Mouse (Mus musculus) midbrain, embryonic 16.5 days (tissue): Measurements from ENCODE around the gene 2810408A11Rik. TPM values are rescaled to one million over a fixed set of nuclear protein-coding genes. Genes with fewer than 3 reads are reported as not detected.

Experiments used
- ATAC-seq: fragments of 200-750 bp; cut with Nextera tagmentation; 2 replicates; pipeline ENCODE4 v1.8.0; 2017; ENCODE audit warnings: moderate TSS enrichment
- H3K27ac ChIP-seq: fragments of 300-500 bp; sonication (generic); 2 replicates; pipeline ENCODE4 v1.5.1; 2014; ENCODE audit warnings: mild to moderate bottlenecking, low read length, mixed read lengths
- H3K27me3 ChIP-seq: fragments of 300-500 bp; sonication (generic); 2 replicates; pipeline ENCODE4 v1.6.1; 2014; ENCODE audit warnings: low read depth, low read length, mixed read lengths; ENCODE audit not compliant: control insufficient read depth, insufficient read depth
- H3K36me3 ChIP-seq: fragments of 300-500 bp; sonication (generic); 2 replicates; pipeline ENCODE4 v1.6.1; 2014; ENCODE audit warnings: mild to moderate bottlenecking, low read length, moderate library complexity, mixed read lengths; ENCODE audit not compliant: control insufficient read depth, insufficient read depth
- H3K4me1 ChIP-seq: fragments of 300-500 bp; sonication (generic); 2 replicates; pipeline ENCODE4 v1.6.1; 2014; ENCODE audit warnings: mild to moderate bottlenecking, low read length, mixed read lengths; ENCODE audit not compliant: control insufficient read depth, insufficient read depth
- H3K4me2 ChIP-seq: fragments of 300-500 bp; sonication (generic); 2 replicates; pipeline ENCODE4 v1.6.1; 2014; ENCODE audit warnings: mild to moderate bottlenecking, low read length, mixed read lengths
- H3K4me3 ChIP-seq: fragments of 300-500 bp; sonication (generic); 2 replicates; pipeline ENCODE4 v1.5.1; 2014; ENCODE audit warnings: low read depth, mild to moderate bottlenecking, low read length, moderate library complexity, mixed read lengths
- H3K9ac ChIP-seq: fragments of 300-500 bp; sonication (generic); 2 replicates; pipeline ENCODE4 v1.6.1; 2014; ENCODE audit warnings: low read depth, low read length, mixed read lengths
- H3K9me3 ChIP-seq: fragments of 300-500 bp; sonication (generic); replicated peaks from 2 replicates; pipeline ENCODE4 v1.6.1; 2014; ENCODE audit warnings: mild to moderate bottlenecking, low read length, mixed read lengths; ENCODE audit not compliant: control insufficient read depth, poor library complexity, severe bottlenecking
- WGBS: fragments of 180-500 bp; shearing (Covaris S2); extraction: QIAGEN DNeasy Blood & Tissue Kit; methylation state at CpG from one replicate; pipeline ENCODE4 v1.1.7; 2014; 5-methylcytosine and 5-hydroxymethylcytosine counted together
- polyA plus RNA-seq: library from polyadenylated mRNA; unstranded; fragments of >200 nt; fragmentation: Nextera tagmentation; extraction: Ambion mirVana; gene quantifications from 2 replicates; pipeline ENCODE4 v1.2.1, GENCODE M21; 2015

The 2810408A11Rik gene
- 6.6 and 7.4 TPM in 2 replicates for polyA plus RNA-seq

DNA sequence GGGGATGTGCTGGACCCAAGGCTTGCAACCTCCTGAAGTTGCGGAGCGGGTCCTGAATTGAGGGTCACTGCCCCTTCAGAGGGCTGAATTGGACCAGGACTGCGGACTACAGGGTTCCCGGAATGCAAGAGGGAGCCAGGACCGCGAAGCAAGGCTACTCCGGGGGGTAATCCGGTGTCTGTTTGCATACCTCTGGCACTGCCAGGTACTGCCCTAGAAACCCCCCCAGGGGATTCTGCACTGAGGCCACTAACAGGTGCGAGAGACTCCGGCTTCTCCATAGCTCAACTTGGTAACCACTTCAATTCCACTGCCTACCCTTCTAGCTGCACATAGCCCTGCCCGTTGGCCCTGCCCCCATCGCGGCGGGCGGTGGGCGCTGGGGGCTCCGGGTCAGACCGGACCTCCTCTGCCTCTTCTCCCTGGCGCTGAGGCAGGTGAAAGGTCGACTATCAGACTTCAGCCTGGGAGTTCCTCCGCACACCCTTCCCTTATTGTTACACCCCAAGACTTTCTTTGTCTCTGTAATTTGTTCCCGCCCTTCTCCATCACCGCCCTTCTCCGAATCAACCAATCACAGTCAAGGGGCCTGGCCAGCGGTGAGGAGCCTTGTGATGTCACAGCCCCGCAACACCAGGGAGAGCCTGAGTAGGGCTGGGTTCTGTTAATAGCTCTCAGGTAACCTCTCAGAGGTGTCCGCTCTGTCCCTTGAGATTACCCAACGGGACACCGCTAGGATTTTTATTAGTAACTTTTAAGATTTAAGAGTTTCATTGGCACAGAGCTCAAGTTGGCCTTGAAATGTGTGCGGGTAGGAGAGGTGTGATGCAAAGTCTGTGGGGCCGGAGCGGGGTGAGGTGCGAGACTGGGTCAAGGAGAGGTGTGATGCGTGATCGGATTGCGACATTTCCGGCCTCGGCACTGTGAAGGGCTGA lies at the start of gene 2810408A11Rik, which contains the start of gene Neurl4:
Gene 2810408A11Rik (minus strand): TSS at position 517 of the 935 bp plus-strand sequence.
Gene Neurl4 (plus strand): TSS at position 602 of the 935 bp plus-strand sequence.
- peak within 1 kb of the TSS; percentile 84 for H3K4me2 ChIP-seq
- H3K36me3 ChIP-seq: peaks cover 7% of the 10 kb centered on the region
- H3K4me1 ChIP-seq: peaks cover 22% of the 10 kb centered on the region
- peak within 1 kb of the TSS; percentile 74 for H3K4me3 ChIP-seq
- H3K27me3 ChIP-seq: no peaks in the 10 kb centered on the region
- WGBS: 0% methylated on average over 38 of the region's 38 CpGs
- H3K27ac ChIP-seq: peak within 1 kb of the TSS; percentile 97
- peak; percentile 97 for ATAC-seq
- peak within 1 kb of the TSS; percentile 97 for H3K9ac ChIP-seq
- H3K9me3 ChIP-seq: no peaks in the 10 kb centered on the region

DNA sequence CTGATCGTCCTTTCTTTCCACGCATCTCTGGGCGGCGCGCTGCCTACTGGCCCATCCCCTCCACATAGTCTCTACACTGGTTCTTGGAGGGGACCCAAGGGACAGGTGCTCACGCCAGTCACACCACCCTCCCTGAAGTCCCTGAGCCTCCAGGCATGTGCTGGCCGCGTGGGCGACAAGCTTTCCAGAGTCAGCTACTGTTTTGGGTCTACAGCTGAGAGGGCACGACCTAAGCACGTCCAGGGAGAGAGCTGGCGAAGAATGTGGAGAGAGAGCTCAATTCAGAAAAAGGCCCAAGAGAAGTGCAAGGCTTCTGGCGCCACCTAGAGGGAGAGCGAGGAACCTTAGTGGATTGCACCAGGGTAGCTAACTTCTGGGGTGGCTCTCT lies 48.0 kb upstream of the 2810408A11Rik start:
- no peaks in the 10 kb centered on the region for H3K36me3 ChIP-seq
- peaks cover 8% of the 10 kb centered on the region for H3K27me3 ChIP-seq
- peak; percentile 43; the same call in 1 of the 2 replicates for ATAC-seq
- H3K4me2 ChIP-seq: peak overlapping the region; percentile 60
- 0% methylated on average over 14 of the region's 14 CpGs for WGBS
- H3K4me1 ChIP-seq: peaks cover 2% of the 10 kb centered on the region; the same call in 1 of the 2 replicates
- H3K9me3 ChIP-seq: no peaks in the 10 kb centered on the region
- H3K27ac ChIP-seq: no peak overlapping the region
- H3K4me3 ChIP-seq: peak overlapping the region; percentile 44
- H3K9ac ChIP-seq: peak overlapping the region; percentile 43; the same call in 1 of the 2 replicates

DNA sequence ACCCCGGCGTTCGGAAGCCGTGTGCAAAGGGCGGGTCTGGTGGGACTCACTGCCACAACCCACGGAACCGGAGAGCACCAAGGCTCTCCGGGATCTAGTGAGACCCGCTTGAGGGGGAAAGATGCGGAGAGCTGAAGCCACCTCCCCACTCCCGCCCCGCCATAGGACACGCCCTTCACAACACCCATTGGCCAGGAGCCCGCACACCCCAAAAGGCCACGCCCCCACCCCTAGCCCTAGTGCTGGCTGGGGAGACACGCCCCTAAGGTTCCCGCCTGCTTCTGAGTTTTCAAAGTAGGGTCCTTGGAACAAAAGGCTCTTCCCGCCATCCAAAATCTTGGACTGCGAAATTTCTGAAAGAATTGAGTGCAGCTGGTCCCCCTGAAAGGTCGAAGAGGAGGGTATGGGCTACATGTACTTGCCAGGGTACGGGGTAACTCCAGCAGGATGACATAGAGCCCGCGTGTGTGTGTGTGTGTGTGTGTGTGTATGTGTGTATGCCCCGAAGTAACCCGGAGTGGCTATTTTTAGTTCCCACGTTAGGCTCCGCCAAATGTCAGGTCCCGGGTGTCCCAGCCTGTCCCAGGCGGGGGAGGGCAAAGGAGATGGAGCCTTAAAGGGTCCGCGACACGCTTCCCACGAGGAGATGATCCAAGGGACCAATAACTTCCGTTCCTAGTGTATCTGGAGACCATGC lies 47.4 kb upstream of the 2810408A11Rik start, which contains the start of gene Slc2a4:
Gene Slc2a4 (minus strand): TSS at position 123 of the 697 bp plus-strand sequence.
- Histone ChIP-seq H3K9me3 (no peaks in the 10 kb centered on the region), H3K36me3 (no peaks in the 10 kb centered on the region), H3K9ac (peak within 1 kb of the TSS; percentile 48; the same call in 1 of the 2 replicates), H3K27me3 (peaks cover 8% of the 10 kb centered on the region), H3K4me2 (peak within 1 kb of the TSS; percentile 60), H3K4me3 (peak within 1 kb of the TSS; percentile 44), H3K27ac (no peak within 1 kb of the TSS), H3K4me1 (peaks cover 2% of the 10 kb centered on the region; the same call in 1 of the 2 replicates)
- peak; percentile 90 for ATAC-seq
- WGBS: under 1% methylated on average over 34 of the region's 34 CpGs

DNA sequence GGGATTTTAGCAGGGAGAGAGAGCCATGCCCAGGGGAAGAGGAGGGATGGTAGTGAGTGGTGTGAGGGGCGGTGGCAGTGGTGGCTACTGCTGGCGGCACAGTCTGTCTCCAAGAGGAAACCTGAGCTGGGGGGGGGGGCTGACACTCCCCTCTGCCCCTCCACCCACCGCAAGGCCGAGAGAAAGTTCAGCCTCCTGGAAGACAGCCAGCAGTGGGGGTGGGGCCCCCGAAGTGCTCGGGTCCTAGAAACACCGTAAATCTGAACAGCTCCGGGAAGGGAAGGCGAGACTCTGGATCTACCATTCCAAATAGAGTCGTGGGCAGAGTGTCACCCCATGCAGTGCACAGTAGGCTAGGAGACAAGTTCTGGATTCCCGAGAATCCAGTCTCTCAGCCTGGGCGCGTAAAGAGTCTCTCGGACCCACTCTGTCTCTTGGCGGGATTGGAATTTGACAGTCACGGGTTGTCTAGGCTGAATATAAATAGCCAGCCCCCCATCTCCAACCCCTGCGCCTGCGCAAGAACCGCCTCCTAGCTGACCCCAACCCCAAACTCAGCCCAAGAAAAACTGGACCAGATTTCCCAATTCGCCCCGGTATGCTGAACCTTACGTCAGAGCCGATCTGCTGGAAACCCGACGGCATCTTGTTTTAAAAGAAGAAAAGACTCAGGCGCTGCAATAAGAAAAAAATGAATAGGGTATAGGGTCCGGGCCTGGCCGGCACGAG lies 46.7 kb upstream of the 2810408A11Rik start:
- Histone ChIP-seq H3K4me1 (peaks cover 2% of the 10 kb centered on the region; the same call in 1 of the 2 replicates), H3K27me3 (peaks cover 8% of the 10 kb centered on the region), H3K9me3 (no peaks in the 10 kb centered on the region), H3K27ac (no peak overlapping the region), H3K36me3 (no peaks in the 10 kb centered on the region), H3K4me2 (peak overlapping the region; percentile 60), H3K9ac (peak overlapping the region; percentile 48; the same call in 1 of the 2 replicates), H3K4me3 (peak overlapping the region; percentile 44)
- 2% methylated on average over 29 of the region's 29 CpGs for WGBS
- ATAC-seq: peak; percentile 52; the same call in 1 of the 2 replicates

DNA sequence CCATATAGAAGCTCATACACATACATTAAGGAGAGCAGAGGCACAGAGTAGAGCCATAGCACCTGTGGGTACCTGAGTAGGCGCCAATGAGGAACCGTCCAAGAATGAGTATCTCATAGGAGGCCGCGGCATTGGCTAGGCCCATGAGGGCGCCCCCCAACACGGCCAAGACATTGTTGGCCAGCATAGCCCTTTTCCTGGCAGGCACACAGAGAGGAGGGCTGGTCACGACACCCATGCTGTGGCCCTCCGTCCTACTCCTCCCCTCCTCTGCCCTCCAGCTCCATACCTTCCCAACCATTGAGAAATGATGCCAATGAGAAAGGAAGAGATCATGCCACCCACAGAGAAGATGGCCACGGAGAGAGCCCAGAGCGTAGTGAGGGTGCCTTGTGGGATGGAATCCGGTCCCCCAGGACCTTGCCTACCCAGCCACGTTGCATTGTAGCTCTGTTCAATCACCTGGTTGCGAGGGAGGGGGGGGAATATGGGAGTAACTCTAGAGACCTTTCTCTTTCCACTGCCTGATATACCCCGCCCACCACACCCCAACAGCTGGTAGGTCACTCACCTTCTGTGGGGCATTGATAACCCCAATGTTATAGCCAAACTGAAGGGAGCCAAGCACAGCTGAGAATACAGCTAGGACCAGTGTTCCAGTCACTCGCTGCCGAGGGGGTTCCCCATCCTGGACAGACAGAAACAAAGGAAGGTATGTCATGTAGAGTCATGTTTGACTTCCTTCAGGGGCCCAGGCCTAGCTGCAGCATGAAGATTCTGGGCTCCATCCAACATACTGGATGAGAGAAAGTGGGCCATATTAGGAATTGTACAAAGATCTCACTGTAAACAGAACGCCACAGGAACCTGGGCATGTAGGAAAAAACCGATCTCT lies 45.5 kb upstream of the 2810408A11Rik start:
- Histone ChIP-seq H3K27me3 (peaks cover 8% of the 10 kb centered on the region), H3K4me1 (peaks cover 2% of the 10 kb centered on the region; the same call in 1 of the 2 replicates), H3K9ac (no peak overlapping the region), H3K27ac (no peak overlapping the region), H3K9me3 (no peaks in the 10 kb centered on the region), H3K4me3 (no peak overlapping the region), H3K36me3 (no peaks in the 10 kb centered on the region), H3K4me2 (no peak overlapping the region)
- ATAC-seq: no peak
- 92% methylated on average over 18 of the region's 18 CpGs for WGBS

DNA sequence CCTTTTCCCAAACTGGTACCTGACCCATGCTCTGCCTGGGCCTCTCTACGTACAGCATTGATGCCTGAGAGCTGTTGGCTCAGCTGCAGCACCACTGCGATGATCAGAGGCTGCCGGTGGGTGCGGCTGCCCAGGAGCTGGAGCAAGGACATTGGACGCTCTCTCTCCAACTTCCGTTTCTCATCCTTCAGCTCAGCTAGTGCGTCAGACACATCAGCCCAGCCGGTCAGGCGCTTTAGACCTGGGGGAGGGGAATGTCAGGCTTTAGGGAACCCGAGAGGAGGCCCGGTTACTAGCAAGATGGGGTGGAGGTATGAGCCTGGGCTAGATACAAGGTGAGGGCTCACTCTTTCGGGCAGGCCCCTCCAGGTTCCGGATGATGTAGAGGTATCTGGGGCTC lies 44.4 kb upstream of the 2810408A11Rik start:
- ATAC-seq: no peak
- Histone ChIP-seq H3K36me3 (no peaks in the 10 kb centered on the region), H3K27ac (no peak overlapping the region), H3K4me3 (no peak overlapping the region), H3K4me2 (no peak overlapping the region), H3K4me1 (peaks cover 2% of the 10 kb centered on the region; the same call in 1 of the 2 replicates), H3K27me3 (peaks cover 8% of the 10 kb centered on the region), H3K9ac (no peak overlapping the region), H3K9me3 (no peaks in the 10 kb centered on the region)
- WGBS: 81% methylated on average over 13 of the region's 13 CpGs

DNA sequence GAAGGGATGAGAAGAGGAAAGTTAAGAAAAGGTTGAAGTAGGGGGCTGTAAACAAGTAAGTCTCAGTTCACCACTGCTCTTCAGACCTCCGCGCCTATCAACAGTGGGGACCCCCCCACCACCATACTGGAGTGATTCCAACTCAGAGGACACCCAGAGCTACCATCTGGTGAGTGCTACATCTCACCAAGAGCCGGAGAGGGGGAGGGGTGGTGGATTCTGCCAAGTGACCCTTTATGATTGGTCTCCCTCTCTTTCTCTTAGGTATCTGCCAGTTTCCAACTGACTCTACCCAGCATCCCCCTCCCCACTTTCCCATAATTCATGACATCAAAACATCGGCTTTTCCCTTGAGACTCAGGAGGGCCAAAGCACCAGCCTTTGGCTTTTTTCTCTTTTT lies 40.2 kb upstream of the 2810408A11Rik start:
- no peaks in the 10 kb centered on the region for H3K36me3 ChIP-seq
- H3K4me3 ChIP-seq: no peak overlapping the region
- no peak for ATAC-seq
- H3K4me1 ChIP-seq: 0 out of 2 replicates have a peak, but pooled peaks cover 2% of the 10 kb centered on the region
- H3K27ac ChIP-seq: no peak overlapping the region
- 82% methylated on average over 4 of the region's 4 CpGs for whole genome bisulfite sequencing
- H3K27me3 ChIP-seq: peaks cover 19% of the 10 kb centered on the region
- H3K9me3 ChIP-seq: no peaks in the 10 kb centered on the region
- H3K9ac ChIP-seq: no peak overlapping the region
- H3K4me2 ChIP-seq: no peak overlapping the region
